Mouse (Mus musculus): Measurements from ENCODE around the gene Gm20696. TPM values are rescaled to one million over a fixed set of nuclear protein-coding genes. Genes with fewer than 3 reads are reported as not detected.

The Gm20696 gene
- total and polyA plus RNA-seq, 3 experiments, result 0.59 TPM; not detected in 2

GRCm38 (mm10) chr6:99443460-99443859, 223.1 kb downstream of the Gm20696 start:
- no peaks in the 10 kb centered on the region for H3K36me3 ChIP-seq (replicated peaks in 1 of 2; ENCODE audit: control insufficient read depth in 1 of 2, insufficient read depth in 1 of 2, low read length in 1 of 2)
- H3K79me2 ChIP-seq (replicated peaks; ENCODE audit: control insufficient read depth, extremely low read depth, insufficient read depth, poor library complexity, severe bottlenecking), result no peaks in the 10 kb centered on the region
- dilution Hi-C loops (cut with MboI; ENCODE audit: extremely low pct_ligation_motif_present, extremely low pct_unique_long_range_greater_than_20kb, low sequenced_read_pairs), result no loop called here
- H3K9me3 ChIP-seq (replicated peaks; ENCODE audit: low read length), result peaks cover 2% of the 10 kb centered on the region
- H3K27me3 ChIP-seq (replicated peaks), result no peaks in the 10 kb centered on the region
- peaks cover 0 to 12% of the 10 kb centered on the region in 2 experiments; a peak in 2 of 4 replicates for H3K4me1 ChIP-seq (ENCODE audit: control insufficient read depth in 1 of 2, insufficient read depth in 2 of 2)
- H3K27ac ChIP-seq (ENCODE audit: insufficient read depth, low read depth), result no peak overlapping the region
- no peak for TF ChIP-seq TCF12 (IDR thresholded peaks at IDR 0.05; ENCODE audit: low read depth, low read length)
- no peak for TF ChIP-seq POLR2AphosphoS2 (IDR thresholded peaks at IDR 0.05; ENCODE audit: low read depth, low read length)
- TF ChIP-seq ZNF384 (IDR thresholded peaks at IDR 0.05; ENCODE audit: low read depth, low read length), result no peak
- TF ChIP-seq ELF1 (IDR thresholded peaks at IDR 0.05; ENCODE audit: low read depth, low read length), result no peak
- TF ChIP-seq SIN3A (IDR thresholded peaks at IDR 0.05; ENCODE audit: low read length), result no peak
- no peak for TF ChIP-seq MEF2A (IDR thresholded peaks at IDR 0.05; ENCODE audit: borderline replicate concordance, low read depth, low read length)
- no peak for TF ChIP-seq HCFC1 (IDR thresholded peaks at IDR 0.05; ENCODE audit: low read depth, low read length)
- TF ChIP-seq POLR2A (IDR thresholded peaks at IDR 0.05; ENCODE audit: low read depth, low read length), result no peak
- TF ChIP-seq CHD2 (IDR thresholded peaks at IDR 0.05; ENCODE audit: low read length), result no peak
- TF ChIP-seq CTCF (conservative IDR thresholded peaks at IDR 0.05 in 1 of 2, IDR thresholded peaks at IDR 0.05 in 1 of 2; ENCODE audit: low read depth in 2 of 2, low read length in 2 of 2), result no peak
- no peak for TF ChIP-seq USF1 (IDR thresholded peaks at IDR 0.05; ENCODE audit: low read depth, low read length)
- TF ChIP-seq MAFK (IDR thresholded peaks at IDR 0.05; ENCODE audit: insufficient replicate concordance, low read length), result no peak
- TF ChIP-seq ZKSCAN1 (IDR thresholded peaks at IDR 0.05; ENCODE audit: borderline replicate concordance, low read depth, low read length), result no peak
- TF ChIP-seq CHD1 (IDR thresholded peaks at IDR 0.05; ENCODE audit: low read depth, low read length), result no peak
- no peak for TF ChIP-seq SMC3 (IDR thresholded peaks at IDR 0.05; ENCODE audit: low read depth, low read length)
- in situ Hi-C loops (cut with MboI; ENCODE audit: low pct_ligation_motif_present, low pct_unique_long_range_greater_than_20kb, low sequenced_read_pairs), result no loop called here
- DNase-seq (ENCODE audit: extremely low read depth), result no peak
- H3K9ac ChIP-seq (ENCODE audit: insufficient read depth, low read depth), result no peak overlapping the region
- H3K4me2 ChIP-seq (ENCODE audit: insufficient read depth, low read depth, poor library complexity, severe bottlenecking), result no peak overlapping the region
- no peak overlapping the region for H3K4me3 ChIP-seq (replicated peaks in 1 of 3; ENCODE audit: low read depth in 2 of 3, low read length in 2 of 3, poor library complexity in 1 of 3)

- no peak overlapping the region for H3K4me3 ChIP-seq (replicated peaks in 1 of 3; ENCODE audit: low read depth in 2 of 3, low read length in 2 of 3, poor library complexity in 1 of 3)
- dilution Hi-C loops (cut with MboI; ENCODE audit: extremely low pct_ligation_motif_present, extremely low pct_unique_long_range_greater_than_20kb, low sequenced_read_pairs) (no loop called here), in situ Hi-C loops (cut with MboI; ENCODE audit: low pct_ligation_motif_present, low pct_unique_long_range_greater_than_20kb, low sequenced_read_pairs) (no loop called here)
- H3K36me3 ChIP-seq (replicated peaks in 1 of 2; ENCODE audit: control insufficient read depth in 1 of 2, insufficient read depth in 1 of 2, low read length in 1 of 2), result no peaks in the 10 kb centered on the region
- no peak overlapping the region for H3K9ac ChIP-seq (ENCODE audit: insufficient read depth, low read depth)
- no peaks in the 10 kb centered on the region for H3K27me3 ChIP-seq (replicated peaks)
- no peak overlapping the region for H3K27ac ChIP-seq (ENCODE audit: insufficient read depth, low read depth)
- DNase-seq (ENCODE audit: extremely low read depth), result no peak
- TF ChIP-seq NRF1 (IDR thresholded peaks at IDR 0.05; ENCODE audit: low read depth, low read length) (no peak), TBP (conservative IDR thresholded peaks at IDR 0.05; ENCODE audit: low read depth, low read length) (no peak), BHLHE40 (IDR thresholded peaks at IDR 0.05; ENCODE audit: low read depth, low read length) (no peak), MYC (IDR thresholded peaks at IDR 0.05; ENCODE audit: low read depth, low read length) (no peak), MAFK (IDR thresholded peaks at IDR 0.05; ENCODE audit: insufficient replicate concordance, low read length) (no peak), USF1 (IDR thresholded peaks at IDR 0.05; ENCODE audit: low read depth, low read length) (no peak), MAZ (IDR thresholded peaks at IDR 0.05; ENCODE audit: low read depth, low read length) (no peak), POLR2A (IDR thresholded peaks at IDR 0.05; ENCODE audit: low read depth, low read length) (no peak), POLR2AphosphoS2 (IDR thresholded peaks at IDR 0.05; ENCODE audit: low read depth, low read length) (no peak), JUN (IDR thresholded peaks at IDR 0.05; ENCODE audit: insufficient read depth, low read depth, low read length) (no peak), RCOR1 (conservative IDR thresholded peaks at IDR 0.05; ENCODE audit: low read depth, low read length) (no peak), CTCF (conservative IDR thresholded peaks at IDR 0.05 in 1 of 2, IDR thresholded peaks at IDR 0.05 in 1 of 2; ENCODE audit: low read depth in 2 of 2, low read length in 2 of 2) (no peak)
- H3K4me2 ChIP-seq (ENCODE audit: insufficient read depth, low read depth, poor library complexity, severe bottlenecking), result no peak overlapping the region
- H3K9me3 ChIP-seq (replicated peaks; ENCODE audit: low read length), result no peaks in the 10 kb centered on the region
- H3K79me2 ChIP-seq (replicated peaks; ENCODE audit: control insufficient read depth, extremely low read depth, insufficient read depth, poor library complexity, severe bottlenecking), result no peaks in the 10 kb centered on the region
- H3K4me1 ChIP-seq (ENCODE audit: control insufficient read depth in 1 of 2, insufficient read depth in 2 of 2), result peaks cover 0 to 13% of the 10 kb centered on the region in 2 experiments; a peak in 2 of 4 replicates
Observed at GRCm38 (mm10) chr6:99441100-99441499, 225.5 kb downstream of the Gm20696 start.
